Mouse (Mus musculus) spleen, postnatal 0 days (tissue): ENCODE results near the gene Abcc12. TPM values are rescaled to one million over a fixed set of nuclear protein-coding genes. Genes with fewer than 3 reads are reported as not detected.

Source experiments
- polyA plus RNA-seq: library from polyadenylated mRNA; unstranded; fragments of >200 nt; fragmentation: Nextera tagmentation; extraction: Ambion mirVana; gene quantifications from 2 replicates; pipeline ENCODE4 v1.2.1, GENCODE M21; 2015

Abcc12 gene
- 0.06 and 0.07 TPM in 2 replicates for polyA plus RNA-seq

GRCm38 (mm10) chr8:86580458-86580857 is at the start of gene Abcc12:
Abcc12 (minus strand) TSS chr8:86580686.

DNA sequence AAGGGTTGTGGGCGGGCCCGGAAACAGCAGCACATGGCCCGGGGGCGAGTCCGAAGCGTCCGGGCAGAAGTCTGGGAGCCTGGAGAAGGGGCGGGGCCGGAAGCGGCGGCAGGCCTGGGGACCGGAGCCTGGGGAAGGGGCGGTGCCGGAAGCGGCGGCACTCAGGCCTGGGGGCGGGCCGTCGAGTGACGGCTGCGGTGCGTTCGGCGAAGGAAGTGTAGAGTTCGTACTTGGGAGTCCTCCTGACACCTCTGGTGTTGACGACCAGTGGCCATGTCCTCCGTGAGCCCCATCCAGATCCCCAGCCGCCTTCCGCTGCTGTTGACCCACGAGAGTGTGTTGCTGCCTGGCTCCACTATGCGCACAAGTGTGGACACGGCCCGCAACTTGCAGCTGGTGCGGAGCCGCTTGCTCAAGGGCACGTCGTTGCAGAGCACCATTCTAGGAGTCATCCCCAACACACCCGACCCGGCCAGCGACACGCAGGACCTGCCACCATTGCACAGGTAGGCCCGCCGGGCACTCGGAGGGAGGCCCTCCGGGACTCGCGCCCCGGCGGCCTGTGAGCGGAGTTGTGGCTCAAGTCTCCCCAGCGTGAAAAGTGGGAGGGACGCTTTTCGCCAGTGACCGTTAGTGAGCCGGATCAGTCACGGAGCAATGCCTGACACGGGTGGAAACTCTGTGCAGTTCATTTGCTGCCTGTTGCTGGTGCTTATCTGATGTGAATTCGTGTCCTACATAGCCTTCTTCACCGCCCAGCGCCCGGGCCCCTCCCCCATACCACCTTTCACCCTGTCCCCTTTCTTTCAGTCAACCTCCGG is 43.6 kb upstream of the Abcc12 start, which contains the start of gene Lonp2:
TSS of gene Lonp2 (plus strand) at position 133 of the 821 bp plus-strand sequence.

Other genes starting within 250 kb of the Abcc12 start
- 24.9 and 27.0 TPM in 2 replicates for gene Lonp2, start 43.4 kb upstream of the Abcc12 start, polyA plus RNA-seq
- gene Gm10638, start 165.0 kb upstream of the Abcc12 start, polyA plus RNA-seq, result 3.5 and 4.3 TPM in 2 replicates
- gene Siah1a, start 165.2 kb upstream of the Abcc12 start, polyA plus RNA-seq, result 22.2 and 26.8 TPM in 2 replicates